Mouse (Mus musculus) lung, postnatal 0 days (tissue): ENCODE results near the gene Esr2.

Source experiments
- CTCF ChIP-seq: IDR thresholded peaks from 2 replicates; pipeline ENCODE4 v1.5.1; 2016; ENCODE audit warnings: antibody characterized with exemption, mild to moderate bottlenecking
- EP300 ChIP-seq: IDR thresholded peaks from 2 replicates; pipeline ENCODE4 v1.6.1; 2016; ENCODE audit warnings: antibody characterized with exemption, mild to moderate bottlenecking, control low read depth

DNA sequence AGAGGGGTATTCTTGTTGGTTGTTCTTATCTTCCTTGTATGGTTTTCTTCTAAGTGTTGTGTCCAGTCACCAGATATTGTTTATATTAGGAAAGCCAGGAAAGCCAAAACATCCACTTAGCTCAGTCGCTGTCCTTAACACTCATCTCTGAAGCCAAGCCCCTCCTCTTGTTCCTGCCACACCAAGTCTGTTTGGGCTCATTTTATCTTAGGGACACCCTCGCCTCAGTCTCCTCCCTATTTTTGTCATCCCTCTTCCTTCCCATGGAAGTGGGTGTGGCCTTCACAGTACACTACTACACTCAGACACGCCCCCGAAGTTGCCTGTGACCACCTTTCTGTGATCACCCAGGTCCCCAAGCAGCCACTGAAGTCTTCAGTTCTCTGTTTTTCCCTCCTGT lies 44.5 kb downstream of the Esr2 start:
- TF ChIP-seq CTCF = no peak
- no peak for TF ChIP-seq EP300
